Mouse (Mus musculus) megakaryocyte, adult 5-6 weeks (primary cell): ENCODE data around the gene Ap4b1. TPM values are rescaled to one million over a fixed set of nuclear protein-coding genes. Genes with fewer than 3 reads are reported as not detected.
A peak's percentile ranks its signal among the peaks of the same experiment; 100 is the strongest.
"Not testable (repeated sequence)": the region's sequence is repeated elsewhere in the genome, so short reads cannot be mapped to it uniquely, and the experiment has no call there.

Source experiments
- ATAC-seq: 2 replicates; pipeline ENCODE4 v1.8.0; 2016; ENCODE audit warnings: mild to moderate bottlenecking, inconsistent platforms; ENCODE audit not compliant: poor library complexity, severe bottlenecking
- total RNA-seq, 2 experiments: library from RNA; stranded (forward) in 1 of 2; stranded (reverse) in 1 of 2; fragments of 153-499, 151-499 nt in 1 of 2; fragments of 221-1000, 200-1000 nt in 1 of 2; gene quantifications; 2 replicates each; pipeline versions ENCODE4 v1.2.3 to v1.2.4; 2015 to 2017

The Ap4b1 gene
- total RNA-seq (2015) (19.2 and 20.2 TPM in 2 replicates), total RNA-seq (2017) (17.8 TPM in 2 replicates)

DNA sequence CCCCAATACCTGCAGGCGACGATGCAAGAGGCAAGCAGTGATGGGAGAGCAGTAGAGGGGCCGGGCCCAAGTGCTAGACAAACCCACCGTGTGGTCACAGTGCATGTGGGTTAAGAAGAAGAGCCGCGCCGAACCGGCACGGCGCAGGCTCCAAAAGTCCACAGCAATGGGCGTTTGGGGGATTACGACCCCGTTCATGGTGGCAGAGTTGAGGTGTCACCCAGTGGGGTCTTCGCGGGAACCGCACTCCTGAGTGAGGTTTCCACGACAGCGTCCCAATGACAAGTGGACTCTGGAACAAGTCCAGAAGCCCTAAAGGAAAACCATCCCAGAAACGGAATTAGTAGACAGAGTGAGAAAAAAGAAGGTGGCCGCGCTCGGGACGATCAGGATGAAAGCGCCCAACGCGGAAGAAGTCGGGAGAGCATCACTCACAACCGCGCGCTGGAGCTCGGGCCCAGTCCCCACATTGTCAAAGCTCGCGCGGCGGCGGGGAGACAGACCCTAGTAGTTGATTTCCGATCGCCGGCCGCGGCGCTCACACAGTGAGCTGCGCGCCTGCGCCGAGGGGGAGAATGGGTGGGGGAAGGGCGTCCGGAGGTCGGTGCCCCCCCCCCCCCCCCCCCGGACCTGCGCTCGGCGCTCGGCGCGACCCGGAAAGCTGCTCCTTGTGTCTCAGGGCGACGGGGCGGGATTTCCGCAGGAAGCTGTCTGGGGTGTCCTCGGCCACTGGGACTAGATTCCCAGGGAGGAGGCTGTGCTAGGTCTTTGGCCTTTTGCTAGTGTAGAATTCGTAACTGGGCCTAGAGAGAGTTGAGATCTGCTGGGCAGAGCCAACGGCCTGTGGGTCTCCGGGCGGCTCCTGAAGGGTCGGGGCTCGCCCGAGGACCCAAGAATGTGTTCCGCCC is at the start of gene Ap4b1, which contains the start of the genes Dclre1b and Gm43064:
TSS of gene Ap4b1 (plus strand) at position 630 of the 908 bp plus-strand sequence.
TSS of gene Dclre1b (minus strand) at position 554 of the 908 bp plus-strand sequence.
TSS of gene Gm43064 (plus strand) at position 683 of the 908 bp plus-strand sequence.
- peak; percentile 81 for ATAC-seq

DNA sequence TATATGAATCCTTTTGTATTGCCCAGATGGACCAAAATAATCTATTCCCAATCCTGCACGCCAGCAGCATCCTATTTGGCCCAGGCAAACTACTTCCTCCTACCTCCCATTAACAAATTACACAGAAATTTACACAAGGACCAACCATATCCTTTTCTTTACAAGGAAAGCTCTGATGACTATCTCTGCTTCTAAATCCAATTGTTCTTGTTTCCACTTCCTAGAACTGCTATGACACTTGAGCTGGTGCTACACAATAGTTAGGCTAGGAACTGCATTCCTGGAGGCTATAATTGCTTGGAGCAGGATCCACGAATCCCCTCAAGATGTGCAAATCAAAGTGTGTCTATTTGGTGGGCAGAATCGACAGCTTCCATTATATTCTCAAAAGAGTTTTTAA is 42.5 kb upstream of the Ap4b1 start:
- no peak for ATAC-seq

DNA sequence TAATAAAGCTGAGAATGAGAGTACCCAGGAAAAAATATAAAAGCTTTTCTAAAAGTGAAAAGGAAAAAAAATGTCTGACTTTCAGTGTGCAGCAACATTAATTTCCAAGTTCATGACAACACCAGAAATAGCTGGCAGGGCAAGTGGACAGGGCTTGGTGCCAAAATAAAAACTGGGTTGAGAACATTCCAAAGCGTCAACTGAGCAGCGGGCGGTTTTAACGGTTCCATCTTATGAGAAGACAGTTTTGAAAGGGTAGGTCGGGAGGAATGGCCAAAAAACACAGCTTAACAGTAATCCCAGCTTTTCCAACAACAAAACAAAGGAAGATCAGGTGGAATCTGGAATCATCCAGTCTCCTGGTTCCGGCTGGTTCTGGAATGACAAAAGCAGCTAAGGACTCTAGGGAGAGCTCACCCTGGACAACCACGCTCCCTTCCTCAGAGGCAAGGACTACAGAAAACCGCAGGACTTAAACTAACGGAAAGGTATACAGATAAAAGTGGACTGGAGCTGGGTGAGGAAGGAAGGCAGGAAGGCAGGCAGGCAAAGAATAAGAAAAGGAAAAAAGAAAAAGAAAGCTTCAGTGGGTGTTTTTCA is 37.7 kb upstream of the Ap4b1 start:
- ATAC-seq = no peak

DNA sequence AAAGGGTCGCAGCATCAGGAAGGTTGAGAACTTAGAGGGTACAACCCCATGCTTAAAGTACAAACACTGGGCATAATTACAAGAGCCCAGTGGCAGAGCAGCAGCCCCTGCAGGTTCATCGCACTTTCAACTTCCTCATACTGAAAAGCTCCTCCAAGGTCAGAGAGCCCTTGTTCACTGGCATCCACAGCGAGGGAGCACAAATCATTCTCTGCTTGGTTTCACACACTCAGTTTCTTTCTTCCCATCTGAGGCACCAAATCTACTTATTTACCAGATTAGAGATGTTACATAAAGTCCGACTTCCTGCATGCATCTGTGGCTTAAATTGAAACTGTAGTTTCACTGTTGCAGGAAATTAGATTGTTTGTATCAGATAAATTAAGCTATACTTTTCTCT is 36.5 kb upstream of the Ap4b1 start:
- peak; percentile 69 for ATAC-seq

DNA sequence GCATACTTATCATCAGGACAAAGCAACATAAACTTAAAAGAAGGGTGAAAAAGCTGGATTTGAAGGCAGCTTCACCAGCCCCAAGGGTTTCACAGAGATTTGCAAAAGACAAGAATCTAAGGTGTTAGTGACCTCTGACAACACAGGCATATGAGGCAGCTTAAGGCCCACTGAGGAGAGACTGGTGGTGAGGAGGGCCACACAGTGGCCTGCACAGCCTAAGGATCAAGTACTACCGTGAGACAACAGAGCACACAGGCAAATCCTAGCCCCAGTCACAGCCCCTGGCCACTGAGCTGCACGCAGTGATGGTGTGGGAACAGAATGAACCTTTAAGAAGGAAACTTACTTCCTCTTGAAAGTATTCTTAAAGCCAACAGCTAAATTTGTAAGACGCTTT is 35.8 kb upstream of the Ap4b1 start:
- ATAC-seq = peak; percentile 53; the same call in 1 of the 2 replicates

DNA sequence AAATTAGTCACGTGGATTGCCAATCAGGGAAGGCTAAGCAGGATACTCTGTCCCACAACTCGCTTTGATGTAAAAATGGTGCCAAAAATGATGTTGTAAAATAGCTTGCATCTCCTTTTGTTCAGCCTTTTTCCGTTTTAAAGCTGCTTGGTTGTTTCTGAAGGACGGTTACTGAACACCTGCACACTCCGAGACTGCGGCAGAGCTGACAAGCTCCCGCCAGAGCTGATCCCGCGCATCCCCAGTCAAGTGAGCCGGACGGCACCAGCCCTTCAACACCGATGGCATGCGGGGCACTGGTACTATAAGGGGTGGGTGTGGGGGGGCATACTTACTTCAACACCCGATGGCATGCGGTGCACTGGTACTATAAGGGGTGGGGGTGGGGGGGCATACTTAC is 35.3 kb upstream of the Ap4b1 start:
- ATAC-seq = no peak

DNA sequence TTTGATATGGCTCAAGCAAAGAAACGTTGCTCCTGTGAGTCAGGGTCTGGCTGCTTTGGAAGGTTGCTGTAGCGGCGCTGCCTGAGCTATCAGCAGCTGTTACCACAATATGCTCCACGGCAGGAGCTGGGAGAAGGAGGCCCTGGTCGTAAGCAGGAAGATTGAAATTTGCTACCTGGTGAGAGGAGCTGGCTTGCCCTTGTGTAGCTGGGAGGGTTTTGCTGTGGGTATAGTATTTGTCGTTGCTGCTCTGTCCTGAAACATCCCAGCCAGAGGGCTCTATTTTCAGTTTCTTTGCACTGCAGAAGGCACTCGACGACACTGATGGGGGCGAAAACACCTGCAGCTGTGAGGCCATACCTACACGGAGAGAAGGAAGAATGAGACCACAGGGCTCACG is 31.4 kb upstream of the Ap4b1 start:
- ATAC-seq = no peak

DNA sequence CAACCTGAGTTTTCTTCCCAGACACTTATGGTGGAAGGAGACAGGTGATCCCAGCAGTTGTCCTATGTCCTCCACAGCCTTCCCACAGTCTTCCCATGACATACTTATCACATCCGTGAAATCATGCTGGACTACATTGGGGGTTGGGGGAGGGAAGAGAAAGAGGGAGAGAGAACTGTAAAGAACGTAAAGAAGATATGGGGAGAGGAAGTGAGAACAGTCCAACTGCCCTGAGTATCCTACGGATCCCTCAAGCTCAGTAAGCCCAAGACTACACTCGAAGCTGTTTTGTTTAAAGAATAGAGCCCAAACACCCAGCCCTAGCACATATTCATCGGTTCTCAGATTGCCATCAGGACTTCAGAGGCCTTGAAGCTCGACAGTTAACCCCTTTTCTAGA is 30.7 kb upstream of the Ap4b1 start:
- 0 out of 2 replicates have a peak, but pooled peaks have one; percentile 17 for ATAC-seq

DNA sequence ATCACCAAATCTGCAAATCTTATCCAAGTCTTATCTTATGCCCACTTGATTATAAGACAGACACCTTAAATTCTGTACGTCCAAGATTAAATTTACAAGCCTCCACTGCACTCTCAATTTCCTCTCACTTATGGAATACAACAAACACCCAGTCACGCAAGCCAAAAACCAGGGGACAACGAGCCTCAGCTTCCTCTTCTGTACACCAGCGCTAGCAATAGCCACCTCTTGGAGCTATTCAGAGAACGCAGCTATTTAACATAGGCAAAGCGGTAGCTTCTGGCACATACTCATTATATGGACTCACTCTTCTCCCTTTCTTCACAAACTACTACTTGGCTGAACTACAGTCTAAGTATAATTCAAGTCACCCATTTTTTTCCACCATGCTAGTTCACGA is 30.1 kb upstream of the Ap4b1 start:
- peak; percentile 59 for ATAC-seq

DNA sequence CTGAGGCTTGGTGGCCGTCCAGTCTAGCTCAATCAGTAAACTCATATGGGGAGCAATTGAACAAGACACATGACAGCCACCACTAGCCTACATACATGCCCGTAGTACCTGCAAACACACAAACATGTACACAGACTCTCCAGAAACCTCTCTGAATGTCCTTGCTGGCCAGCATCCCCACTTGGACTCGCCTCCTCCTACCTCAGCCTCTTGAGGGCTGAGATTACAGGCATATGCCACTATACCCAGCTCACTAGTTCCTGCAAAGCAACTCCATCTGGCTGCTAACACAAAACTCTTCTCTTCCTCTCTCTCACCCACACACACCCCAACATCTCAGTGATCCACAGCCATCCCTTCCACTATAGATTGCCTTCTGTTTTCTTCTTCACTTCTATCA is 29.0 kb upstream of the Ap4b1 start:
- ATAC-seq = no peak

DNA sequence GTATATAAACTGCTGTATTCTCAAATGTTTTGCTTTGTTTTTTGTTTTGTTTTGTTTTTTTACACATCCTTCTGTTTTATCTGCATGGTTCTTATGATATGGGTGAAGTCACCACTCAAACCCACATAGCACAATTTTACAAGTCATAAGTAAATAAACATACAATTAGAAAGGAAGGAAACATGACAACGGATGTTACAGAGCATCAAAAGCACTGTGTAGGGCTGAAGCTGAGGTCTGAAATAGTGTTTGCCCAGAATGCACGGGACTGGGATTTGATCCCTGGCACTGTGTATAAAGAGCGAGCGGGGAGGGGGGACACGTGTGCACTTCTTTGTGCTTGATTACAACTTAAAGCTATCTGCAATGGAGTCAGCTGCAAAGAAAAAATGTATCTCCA is 28.5 kb upstream of the Ap4b1 start:
- no peak for ATAC-seq

DNA sequence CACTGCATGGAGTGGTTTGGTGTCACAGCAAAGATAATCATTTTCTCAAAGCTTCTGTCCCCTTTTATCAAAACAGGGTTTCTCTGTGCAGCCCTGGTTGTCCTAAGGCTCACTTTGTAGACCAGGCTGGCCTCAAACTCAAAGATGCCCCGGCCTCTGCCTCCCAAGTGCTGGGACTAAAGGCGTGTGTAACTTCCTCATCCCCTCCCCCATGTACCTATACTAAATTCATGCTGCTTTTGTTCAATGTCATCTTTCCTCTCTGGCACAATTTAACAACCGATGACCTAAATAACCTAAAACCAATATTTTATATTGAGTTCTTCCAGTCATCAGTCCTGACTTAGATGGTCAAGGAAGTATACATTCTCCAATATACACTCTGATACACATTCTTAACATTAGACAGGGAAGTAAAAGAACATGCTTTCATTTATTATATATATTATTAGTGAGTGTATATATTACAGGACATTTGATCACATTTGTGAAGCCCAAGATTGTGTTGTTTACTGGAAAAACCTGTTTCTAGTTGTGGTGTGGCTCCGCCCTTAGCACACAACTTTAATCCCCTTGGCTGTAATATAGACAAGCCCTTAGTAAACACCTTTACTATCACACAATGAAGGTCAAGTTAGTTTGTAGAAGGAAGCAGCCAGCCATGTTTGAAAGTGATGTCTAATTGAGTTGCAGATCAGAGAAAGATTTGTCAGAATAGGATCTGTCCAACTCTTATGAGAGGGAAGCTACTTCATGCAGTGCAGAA is 26.3 kb upstream of the Ap4b1 start:
- no peak for ATAC-seq

DNA sequence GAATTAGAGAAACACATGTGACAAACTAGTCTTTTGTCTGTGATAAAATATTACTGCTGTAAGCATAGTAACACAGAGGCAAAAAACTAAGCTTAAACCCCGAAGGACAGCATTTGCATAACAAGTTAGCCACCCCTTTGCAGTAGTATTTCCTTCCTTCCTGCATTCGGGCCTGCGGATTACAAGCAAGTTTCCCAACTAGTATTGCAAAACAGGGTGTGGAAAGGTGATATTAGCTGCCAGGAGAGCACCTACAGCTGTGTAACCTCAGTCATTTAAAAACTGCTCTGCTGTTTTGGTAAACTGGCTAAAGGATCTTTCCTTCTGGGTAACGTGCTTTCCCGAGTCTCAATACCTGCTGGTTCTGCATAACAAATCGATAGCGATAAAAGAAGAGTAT is 22.1 kb upstream of the Ap4b1 start:
- peak; percentile 43 for ATAC-seq

DNA sequence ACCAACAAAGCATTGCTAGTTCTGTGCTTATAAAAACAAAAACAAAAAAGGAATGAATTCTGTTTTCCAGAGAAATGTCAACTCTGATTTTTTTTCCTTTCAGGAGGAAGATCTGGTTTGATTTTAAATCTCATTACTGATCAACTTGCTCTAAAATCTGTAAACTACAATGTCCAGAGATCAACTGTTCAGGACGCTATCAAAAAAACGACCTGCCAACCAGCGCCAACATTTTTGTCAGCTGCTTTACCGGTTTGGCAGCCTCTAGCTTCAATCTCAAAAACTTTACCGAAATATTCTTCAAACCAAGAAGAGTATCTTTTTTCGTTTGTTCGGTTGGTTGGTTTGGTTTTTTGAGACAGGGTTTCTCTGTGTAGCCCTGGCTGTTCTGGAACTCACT is 20.2 kb upstream of the Ap4b1 start:
- no peak for ATAC-seq

DNA sequence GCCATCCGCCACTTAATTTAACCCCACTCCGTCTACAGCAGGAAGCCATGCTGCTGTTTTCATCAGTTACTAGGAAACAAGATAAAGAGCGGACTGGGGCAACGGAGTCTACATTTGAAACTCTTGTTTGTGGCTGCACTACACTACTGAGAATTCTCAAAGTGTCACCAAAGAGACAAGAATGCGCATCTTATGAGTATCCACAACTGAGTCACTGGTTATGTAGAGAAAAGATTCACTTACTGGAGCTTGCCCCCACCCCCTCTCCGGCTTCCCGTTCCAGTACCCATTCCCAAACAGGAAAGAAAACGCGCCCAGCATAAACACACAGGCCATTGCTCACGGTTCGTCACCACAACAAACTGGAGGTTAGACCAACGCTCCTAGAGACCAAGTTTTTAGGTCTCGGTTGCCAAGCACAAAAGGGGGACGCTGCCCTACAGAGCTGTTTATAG is 19.4 kb upstream of the Ap4b1 start:
- ATAC-seq = no peak

DNA sequence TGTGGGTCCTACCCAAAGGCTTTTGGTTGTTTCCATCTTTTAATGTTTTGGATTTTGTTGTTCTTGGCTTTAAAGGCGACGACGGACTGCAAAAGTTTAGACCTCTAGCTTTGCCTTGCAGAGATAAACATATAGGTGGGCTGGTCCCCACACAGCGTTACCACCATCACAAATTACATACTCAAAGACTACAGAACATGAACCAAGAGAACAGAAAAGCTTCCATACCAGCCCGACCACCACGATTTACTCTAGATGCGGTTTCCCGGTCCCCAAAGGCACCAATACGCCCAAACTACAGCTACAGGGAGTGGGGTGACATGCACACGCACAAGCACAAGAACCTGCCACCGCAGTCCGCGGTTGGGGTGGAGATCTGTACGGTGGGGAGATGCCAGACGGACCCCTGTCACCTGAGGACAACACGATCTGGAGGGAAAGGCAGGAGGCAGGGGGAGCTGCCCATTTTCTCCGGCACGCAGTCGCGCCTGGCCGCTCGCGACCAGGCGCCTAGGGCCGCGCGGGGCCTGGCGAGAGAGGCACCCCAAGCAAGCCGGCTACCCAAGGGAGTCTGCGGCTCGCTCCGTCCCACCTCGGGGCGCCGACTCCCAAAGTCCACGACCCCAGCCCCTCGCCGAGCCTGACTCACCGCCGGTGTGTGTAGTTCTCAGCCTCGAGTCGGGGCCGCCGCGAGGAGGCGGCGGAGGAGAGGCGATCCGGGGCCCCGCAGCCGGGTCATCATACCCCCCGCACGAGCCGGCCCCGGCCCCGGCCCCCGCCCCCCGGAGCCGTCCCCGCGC is 18.8 kb upstream of the Ap4b1 start:
- ATAC-seq = no peak

DNA sequence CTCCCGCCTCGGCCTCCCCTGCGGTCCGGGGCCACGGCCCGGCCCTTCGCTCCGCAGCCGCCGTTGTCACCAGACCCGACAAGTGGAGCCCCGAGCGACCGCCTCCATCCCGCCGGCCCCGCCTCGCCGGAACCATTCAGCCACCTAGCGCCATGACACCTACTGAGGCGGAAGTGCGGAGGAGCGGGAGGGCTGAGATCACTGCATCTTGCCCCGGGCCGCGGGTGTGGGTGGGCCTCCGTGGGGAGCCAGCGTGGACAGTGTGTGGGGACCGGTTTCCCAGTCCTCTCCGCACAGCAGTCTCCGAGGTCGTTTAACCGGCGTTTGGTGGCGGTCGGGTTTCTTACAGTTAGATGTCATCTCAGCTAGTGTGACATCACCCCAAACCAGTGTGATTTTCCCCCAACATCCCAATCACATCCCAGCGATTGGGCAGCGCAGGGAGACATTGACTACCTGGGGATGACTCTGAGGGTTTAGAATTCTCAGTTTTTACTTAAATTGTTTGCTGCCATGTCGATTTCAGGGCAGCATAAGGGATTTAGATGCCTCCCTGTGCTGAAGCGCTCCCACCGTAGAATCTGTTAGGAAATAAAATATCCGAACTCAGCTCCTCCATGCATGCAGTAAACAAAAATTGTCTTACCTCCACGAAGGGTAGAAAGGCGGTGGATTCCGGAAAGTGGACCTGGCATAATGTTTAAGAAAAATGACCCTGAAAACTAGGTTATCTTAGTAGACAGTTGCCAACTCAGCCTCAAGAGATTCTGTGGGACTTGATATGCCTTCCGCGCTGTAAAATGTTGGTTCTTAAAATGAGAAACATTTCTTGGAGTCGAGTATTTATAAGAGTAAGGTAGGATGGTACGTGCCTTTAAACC is 17.9 kb upstream of the Ap4b1 start, which contains the start of gene Hipk1:
TSS of gene Hipk1 (minus strand) at position 334 of the 881 bp plus-strand sequence.
- peak; percentile 94 for ATAC-seq

DNA sequence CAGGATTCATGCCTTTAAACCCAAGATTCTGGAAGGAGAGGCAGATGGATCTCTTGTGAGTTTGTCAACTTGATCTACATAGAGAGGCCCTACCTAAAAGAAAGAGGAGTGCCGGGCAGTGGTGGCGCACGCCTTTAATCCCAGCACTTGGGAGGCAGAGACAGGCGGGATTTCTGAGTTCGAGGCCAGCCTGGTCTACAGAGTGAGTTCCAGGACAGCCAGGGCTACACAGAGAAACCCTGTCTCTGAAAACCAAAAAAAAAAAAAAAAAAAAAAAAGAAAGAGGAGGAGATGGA is 17.3 kb upstream of the Ap4b1 start:
- not testable (repeated sequence) for ATAC-seq

DNA sequence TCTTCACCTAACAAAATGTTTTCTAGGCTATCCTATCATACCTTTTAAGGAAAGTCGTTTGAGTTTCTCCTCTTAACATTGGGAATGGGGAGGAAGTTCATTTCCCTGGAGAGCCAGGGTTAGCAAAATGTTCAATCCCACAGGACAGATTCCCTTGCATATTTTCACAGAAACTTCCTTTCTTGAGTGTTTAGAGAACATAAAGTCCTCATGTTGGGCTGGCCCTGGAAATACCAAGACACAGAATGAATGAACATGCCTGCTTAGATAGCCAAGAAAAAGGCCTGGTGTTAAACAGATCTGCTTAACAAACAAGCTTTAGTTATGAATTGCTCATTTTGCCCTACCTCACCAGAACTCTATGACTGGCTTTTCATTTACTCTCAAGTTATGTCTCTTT is 16.8 kb upstream of the Ap4b1 start:
- no peak for ATAC-seq
